Mouse (Mus musculus) activated CD4-positive, CD25-positive, alpha-beta regulatory T cell (primary cell): ENCODE results near the gene Srp54c. TPM values are rescaled to one million over a fixed set of nuclear protein-coding genes. Genes with fewer than 3 reads are reported as not detected.

Source experiments
- polyA plus RNA-seq, 2 experiments: library from polyadenylated mRNA; unstranded; fragments of 100-300 nt; shearing (Covaris generic); gene quantifications; one replicate each; pipeline ENCODE4 v1.2.1; 2017

Gene Srp54c
- polyA plus RNA-seq = 10 to 100 TPM; 74.5 to 76.0 TPM

GRCm38 (mm10) chr12:55229626-55230519, at the start of gene Srp54c:
Gene Srp54c (plus strand): TSS chr12:55230168.

GRCm38 (mm10) chr12:55199306-55199705, 30.7 kb upstream of the Srp54c start, which contains the start of gene 1700047I17Rik2:
Gene 1700047I17Rik2 (plus strand): TSS chr12:55199592.

GRCm38 (mm10) chr12:55299336-55299735, 69.4 kb downstream of the Srp54c start, which contains the start of gene 1110008L16Rik:
Gene 1110008L16Rik (plus strand): TSS chr12:55299577.

GRCm38 (mm10) chr12:55302485-55303441, 72.8 kb downstream of the Srp54c start, which contains the start of gene Ppp2r3c:
Gene Ppp2r3c (minus strand): TSS chr12:55302998.

Other genes with a start within 250 kb of the Srp54c start
- 1 to 10 TPM; 5.0 to 6.7 TPM for gene Gm20403, start 243.6 kb upstream of the Srp54c start, polyA plus RNA-seq
- gene Baz1a, start 215.8 kb upstream of the Srp54c start, polyA plus RNA-seq = 100 to 1,000 TPM; 140 to 152 TPM
- gene 2700097O09Rik, start 150.1 kb upstream of the Srp54c start, polyA plus RNA-seq = 10 to 100 TPM; 11.2 to 24.8 TPM
- 100 to 1,000 TPM; 134 to 148 TPM for gene Srp54a, start 149.9 kb upstream of the Srp54c start, polyA plus RNA-seq
- 10 to 100 TPM; 37.3 to 42.5 TPM for gene Fam177a, start 105.7 kb upstream of the Srp54c start, polyA plus RNA-seq
- 10 to 100 TPM; 28.8 to 37.8 TPM for gene Srp54b, start 75.1 kb upstream of the Srp54c start, polyA plus RNA-seq
- not detected for gene 1700047I17Rik2, start 30.6 kb upstream of the Srp54c start, polyA plus RNA-seq
- 10 to 100 TPM in 1 of 2 experiments, 1 to 10 TPM in 1; 6.4 to 10.2 TPM for gene 1110008L16Rik, start 69.4 kb downstream of the Srp54c start, polyA plus RNA-seq
- gene Ppp2r3c, start 72.8 kb downstream of the Srp54c start, polyA plus RNA-seq = 10 to 100 TPM; 19.5 to 20.7 TPM
- 100 to 1,000 TPM; 316 to 404 TPM for gene Psma6, start 154.1 kb downstream of the Srp54c start, polyA plus RNA-seq